Mouse (Mus musculus) skeletal muscle tissue, adult 2 months (tissue): ENCODE measurements around the gene Vmn2r60.
"Not testable (repeated sequence)": the region's sequence is repeated elsewhere in the genome, so short reads cannot be mapped to it uniquely, and the experiment has no call there.

Experiments
- DNase-seq: peaks from one replicate; pipeline ENCODE4 v3.0.0-alpha.2; 2012; ENCODE audit warnings: low read depth, low spot score

The Vmn2r60 gene

DNA sequence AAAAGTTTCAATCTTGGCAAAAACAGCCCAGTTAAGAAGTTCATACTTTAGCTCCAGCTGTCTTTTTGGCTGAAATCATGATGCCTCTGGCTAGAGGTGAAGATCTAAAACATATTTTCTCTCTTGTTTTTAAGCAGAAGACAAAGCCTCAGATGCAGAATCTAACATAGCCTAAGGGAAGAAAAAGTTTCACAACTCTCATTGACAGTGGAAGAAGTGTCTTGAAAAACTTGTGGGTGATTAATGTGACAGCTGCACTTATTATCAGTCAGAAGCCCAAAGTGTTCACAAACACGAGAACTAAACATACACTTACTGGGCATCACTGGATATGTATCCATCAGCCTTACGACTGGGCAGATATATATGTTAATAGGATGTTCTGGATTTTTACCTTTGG, at the start of gene Vmn2r60:
Gene Vmn2r60, plus strand, starts transcription at position 301 of the 400 bp plus-strand sequence.
- DNase-seq, result no peak

- DNase-seq, result no peak
Observed at GRCm38 (mm10) chr7:42058923-42059322, 48.6 kb upstream of the Vmn2r60 start, which contains the start of gene Vmn2r59. TSS of gene Vmn2r59 (minus strand) at chr7:42059023.

- DNase-seq, result not testable (repeated sequence)
Observed at GRCm38 (mm10) chr7:42107061-42107460, 509 bp upstream of the Vmn2r60 start.
